Mouse (Mus musculus): Measurements from ENCODE around the gene Zbtb4. TPM values are rescaled to one million over a fixed set of nuclear protein-coding genes. Genes with fewer than 3 reads are reported as not detected.

The Zbtb4 gene
- polyA plus RNA-seq, 1 experiment from 2014 or later: 3.6 TPM

- Histone ChIP-seq H3K27me3 (ENCODE audit: control insufficient read depth, insufficient read depth, low read length) (no peaks in the 10 kb centered on the region; the same call in 1 of the 2 replicates), H3K9me3 (replicated peaks; ENCODE audit: control insufficient read depth, low read length) (0 out of 2 replicates have a peak, but pooled peaks cover 3% of the 10 kb centered on the region), H3K4me2 (ENCODE audit: low read depth, low read length) (no peak within 1 kb of the TSS), H3K4me3 (ENCODE audit: low read length) (no peak within 1 kb of the TSS), H3K36me3 (ENCODE audit: control insufficient read depth, insufficient read depth) (no peaks in the 10 kb centered on the region), H3K4me1 (ENCODE audit: control insufficient read depth, insufficient read depth, low read length) (no peaks in the 10 kb centered on the region), H3K9ac (ENCODE audit: low read length) (no peak within 1 kb of the TSS), H3K27ac (ENCODE audit: low read length) (no peak within 1 kb of the TSS)
- 51% methylated on average over 10 of the region's 10 CpGs for WGBS
- no peak for ATAC-seq (replicated peaks; ENCODE audit: extremely low read depth, insufficient read depth, low FRiP score)
Observed at GRCm38 (mm10) chr11:69815155-69815554, 49.4 kb downstream of the Zbtb4 start, which contains the start of gene Gm39566. TSS of gene Gm39566 (minus strand) at chr11:69815298.

DNA sequence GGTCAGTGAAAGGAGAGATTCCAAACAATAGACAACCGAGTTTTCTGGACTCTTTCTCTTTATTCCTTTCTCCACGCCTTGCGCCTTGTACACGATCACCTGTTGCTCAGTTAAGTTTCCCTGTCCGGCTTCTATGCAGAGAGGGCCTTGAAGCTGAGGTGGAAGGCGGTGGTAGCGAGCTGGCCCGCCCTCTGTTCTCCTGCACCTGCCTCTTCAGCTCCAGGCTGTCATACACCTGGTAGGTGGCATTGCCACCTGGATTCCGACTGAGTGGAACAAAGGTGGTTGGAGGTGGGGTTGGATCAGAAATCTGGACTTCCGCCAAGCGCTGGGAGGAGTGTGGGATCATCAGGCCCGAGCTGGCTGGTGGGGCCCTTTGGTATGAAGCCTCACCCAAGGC lies 50.8 kb downstream of the Zbtb4 start:
- H3K4me3 ChIP-seq (ENCODE audit: low read length): no peak overlapping the region
- 85% methylated on average over 12 of the region's 12 CpGs for WGBS

GRCm38 (mm10) chr11:69818365-69818764 lies 52.7 kb downstream of the Zbtb4 start, which contains the start of gene Spem2:
TSS of gene Spem2 (minus strand) at chr11:69818465.
- WGBS: 69% methylated on average over 2 of the region's 2 CpGs
- Histone ChIP-seq H3K36me3 (ENCODE audit: control insufficient read depth, insufficient read depth) (no peaks in the 10 kb centered on the region), H3K4me1 (ENCODE audit: control insufficient read depth, insufficient read depth, low read length) (no peaks in the 10 kb centered on the region), H3K9me3 (replicated peaks; ENCODE audit: control insufficient read depth, low read length) (0 out of 2 replicates have a peak, but pooled peaks cover 3% of the 10 kb centered on the region), H3K27ac (ENCODE audit: low read length) (no peak within 1 kb of the TSS), H3K9ac (ENCODE audit: low read length) (no peak within 1 kb of the TSS), H3K27me3 (ENCODE audit: control insufficient read depth, insufficient read depth, low read length) (no peaks in the 10 kb centered on the region), H3K4me3 (ENCODE audit: low read length) (no peak within 1 kb of the TSS), H3K4me2 (ENCODE audit: low read depth, low read length) (no peak within 1 kb of the TSS)
- no peak for ATAC-seq (replicated peaks; ENCODE audit: extremely low read depth, insufficient read depth, low FRiP score)

More for the DNA sequence above, 50.8 kb downstream of the Zbtb4 start:
- H3K27me3 ChIP-seq (ENCODE audit: control insufficient read depth, insufficient read depth, low read length): no peaks in the 10 kb centered on the region
- no peak overlapping the region for H3K9ac ChIP-seq (ENCODE audit: low read length)
- no peak overlapping the region for H3K4me2 ChIP-seq (ENCODE audit: low read depth, low read length)
- no peaks in the 10 kb centered on the region for H3K4me1 ChIP-seq (ENCODE audit: control insufficient read depth, insufficient read depth, low read length)
- no peaks in the 10 kb centered on the region for H3K36me3 ChIP-seq (ENCODE audit: control insufficient read depth, insufficient read depth)
- 0 out of 2 replicates have a peak, but pooled peaks cover 3% of the 10 kb centered on the region for H3K9me3 ChIP-seq (replicated peaks; ENCODE audit: control insufficient read depth, low read length)
- no peak overlapping the region for H3K27ac ChIP-seq (ENCODE audit: low read length)
- ATAC-seq (replicated peaks; ENCODE audit: extremely low read depth, insufficient read depth, low FRiP score): no peak

GRCm38 (mm10) chr11:69818871-69819270 lies 53.2 kb downstream of the Zbtb4 start:
- Histone ChIP-seq H3K9ac (ENCODE audit: low read length) (no peak overlapping the region), H3K4me3 (ENCODE audit: low read length) (no peak overlapping the region), H3K9me3 (replicated peaks; ENCODE audit: control insufficient read depth, low read length) (0 out of 2 replicates have a peak, but pooled peaks cover 3% of the 10 kb centered on the region), H3K4me2 (ENCODE audit: low read depth, low read length) (no peak overlapping the region), H3K27me3 (ENCODE audit: control insufficient read depth, insufficient read depth, low read length) (no peaks in the 10 kb centered on the region), H3K4me1 (ENCODE audit: control insufficient read depth, insufficient read depth, low read length) (no peaks in the 10 kb centered on the region), H3K36me3 (ENCODE audit: control insufficient read depth, insufficient read depth) (no peaks in the 10 kb centered on the region), H3K27ac (ENCODE audit: low read length) (no peak overlapping the region)
- no peak for ATAC-seq (replicated peaks; ENCODE audit: extremely low read depth, insufficient read depth, low FRiP score)
- 83% methylated on average over 8 of the region's 8 CpGs for WGBS

DNA sequence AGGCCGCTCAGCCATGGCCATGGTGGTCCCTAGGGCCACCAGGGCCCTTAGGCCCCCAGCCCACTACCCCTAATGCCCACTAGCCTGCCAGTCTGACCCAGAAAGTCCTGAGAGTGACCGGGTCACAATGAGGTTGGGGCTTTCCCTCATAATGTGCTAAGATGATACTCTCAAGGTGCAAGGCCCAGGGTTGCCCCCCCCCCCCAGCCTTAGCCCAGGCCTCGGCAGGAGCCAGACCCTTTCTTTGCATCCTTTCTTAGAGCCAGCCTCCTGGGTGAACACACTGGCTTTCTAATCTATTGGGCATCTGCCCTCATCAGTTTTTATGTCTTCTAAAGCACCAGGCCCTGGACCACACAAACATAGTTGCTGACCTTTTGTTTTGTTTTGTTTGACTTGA lies 56.4 kb downstream of the Zbtb4 start, which contains the start of gene Spem1:
Spem1 (minus strand) TSS at position 101 of the 400 bp plus-strand sequence.
- ATAC-seq (replicated peaks; ENCODE audit: extremely low read depth, insufficient read depth, low FRiP score): no peak
- Histone ChIP-seq H3K36me3 (ENCODE audit: control insufficient read depth, insufficient read depth) (0 out of 2 replicates have a peak, but pooled peaks cover 3% of the 10 kb centered on the region), H3K4me3 (ENCODE audit: low read length) (no peak within 1 kb of the TSS), H3K27me3 (ENCODE audit: control insufficient read depth, insufficient read depth, low read length) (no peaks in the 10 kb centered on the region), H3K9ac (ENCODE audit: low read length) (no peak within 1 kb of the TSS), H3K27ac (ENCODE audit: low read length) (no peak within 1 kb of the TSS), H3K9me3 (replicated peaks; ENCODE audit: control insufficient read depth, low read length) (0 out of 2 replicates have a peak, but pooled peaks cover 3% of the 10 kb centered on the region), H3K4me1 (ENCODE audit: control insufficient read depth, insufficient read depth, low read length) (no peaks in the 10 kb centered on the region), H3K4me2 (ENCODE audit: low read depth, low read length) (no peak within 1 kb of the TSS)
- 87% methylated on average over 3 of the region's 3 CpGs for WGBS

DNA sequence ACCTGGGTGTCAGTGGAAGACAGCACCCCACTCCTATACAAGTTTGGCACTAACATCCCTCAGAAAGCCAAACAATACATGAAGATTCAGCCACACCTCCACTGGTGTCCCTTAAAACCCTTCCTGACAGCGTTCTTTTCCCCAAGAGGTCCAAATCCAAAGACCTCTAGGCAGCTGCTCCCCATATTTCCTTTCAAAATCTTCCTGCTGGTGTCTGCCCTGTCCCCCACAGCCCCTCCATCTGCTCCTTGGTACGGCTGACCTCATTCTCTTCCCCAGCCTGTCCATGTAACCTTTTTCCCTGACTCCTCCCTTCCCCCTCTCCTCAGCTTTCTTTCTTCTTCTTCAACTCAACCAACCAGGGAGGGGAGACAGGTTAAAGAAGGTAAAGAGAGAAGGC lies 57.7 kb downstream of the Zbtb4 start:
- no peak for ATAC-seq (replicated peaks; ENCODE audit: extremely low read depth, insufficient read depth, low FRiP score)
- WGBS: 77% methylated on average over 2 of the region's 2 CpGs

DNA sequence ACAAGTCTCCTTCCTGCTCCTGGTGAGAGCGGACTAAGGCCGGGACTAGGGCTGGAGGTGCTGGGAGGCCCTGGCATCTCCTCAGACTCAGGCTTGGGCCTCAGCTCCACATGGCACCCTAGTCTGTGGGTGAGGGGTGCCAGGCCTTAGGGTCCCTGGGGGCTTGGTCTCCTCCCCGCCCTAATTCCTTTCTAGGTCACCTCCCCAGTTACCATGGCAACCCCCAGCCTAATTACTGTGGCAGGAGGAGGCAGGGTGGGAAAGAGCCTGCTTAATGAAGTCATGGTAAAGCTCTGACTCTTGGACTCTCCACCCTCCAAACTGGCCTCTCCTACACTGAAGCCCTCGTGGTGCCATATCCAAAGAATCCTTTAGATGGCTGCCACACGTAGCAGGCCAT lies 63.1 kb downstream of the Zbtb4 start:
- Histone ChIP-seq H3K9me3 (replicated peaks; ENCODE audit: control insufficient read depth, low read length) (no peaks in the 10 kb centered on the region), H3K9ac (ENCODE audit: low read length) (no peak overlapping the region), H3K4me1 (ENCODE audit: control insufficient read depth, insufficient read depth, low read length) (peaks cover 3% of the 10 kb centered on the region), H3K36me3 (ENCODE audit: control insufficient read depth, insufficient read depth) (0 out of 2 replicates have a peak, but pooled peaks cover 3% of the 10 kb centered on the region), H3K27me3 (ENCODE audit: control insufficient read depth, insufficient read depth, low read length) (peaks cover 4% of the 10 kb centered on the region; the same call in 1 of the 2 replicates), H3K4me2 (ENCODE audit: low read depth, low read length) (no peak overlapping the region), H3K4me3 (ENCODE audit: low read length) (no peak overlapping the region), H3K27ac (ENCODE audit: low read length) (no peak overlapping the region)
- no peak for ATAC-seq (replicated peaks; ENCODE audit: extremely low read depth, insufficient read depth, low FRiP score)
- WGBS: 77% methylated on average over 5 of the region's 5 CpGs

More for the DNA sequence above, 57.7 kb downstream of the Zbtb4 start:
- Histone ChIP-seq H3K4me3 (ENCODE audit: low read length) (no peak overlapping the region), H3K27ac (ENCODE audit: low read length) (no peak overlapping the region), H3K9me3 (replicated peaks; ENCODE audit: control insufficient read depth, low read length) (no peaks in the 10 kb centered on the region), H3K36me3 (ENCODE audit: control insufficient read depth, insufficient read depth) (0 out of 2 replicates have a peak, but pooled peaks cover 3% of the 10 kb centered on the region), H3K4me1 (ENCODE audit: control insufficient read depth, insufficient read depth, low read length) (no peaks in the 10 kb centered on the region), H3K9ac (ENCODE audit: low read length) (no peak overlapping the region), H3K27me3 (ENCODE audit: control insufficient read depth, insufficient read depth, low read length) (no peaks in the 10 kb centered on the region), H3K4me2 (ENCODE audit: low read depth, low read length) (no peak overlapping the region)

DNA sequence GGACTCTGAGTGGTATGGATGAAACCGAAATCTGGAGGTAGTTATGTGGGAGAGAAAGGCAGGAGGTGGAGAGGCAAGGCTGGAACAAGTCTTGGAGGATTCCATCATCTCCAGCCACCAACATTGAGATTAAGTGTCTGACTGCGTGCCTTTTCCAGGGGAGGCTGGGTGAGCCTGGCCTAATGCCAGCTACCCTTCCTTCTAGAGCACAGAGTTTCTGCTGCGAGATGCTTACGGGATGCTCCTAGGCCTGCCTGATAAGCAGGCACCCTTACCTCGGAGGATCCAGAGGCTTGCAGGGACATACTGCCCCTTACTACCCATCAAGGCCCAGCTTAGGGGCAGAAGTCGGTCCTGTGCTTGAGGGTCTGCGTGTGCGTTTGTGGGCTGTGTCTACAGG lies 67.8 kb downstream of the Zbtb4 start:
- peak overlapping the region; percentile 50 for H3K4me3 ChIP-seq (ENCODE audit: low read length)
- ATAC-seq (replicated peaks; ENCODE audit: extremely low read depth, insufficient read depth, low FRiP score): no peak
- no peak overlapping the region for H3K27ac ChIP-seq (ENCODE audit: low read length)
- WGBS: 36% methylated on average over 8 of the region's 8 CpGs
- H3K4me1 ChIP-seq (ENCODE audit: control insufficient read depth, insufficient read depth, low read length): peaks cover 18% of the 10 kb centered on the region
- H3K9ac ChIP-seq (ENCODE audit: low read length): peak overlapping the region; percentile 73
- H3K36me3 ChIP-seq (ENCODE audit: control insufficient read depth, insufficient read depth): no peaks in the 10 kb centered on the region
- no peaks in the 10 kb centered on the region for H3K9me3 ChIP-seq (replicated peaks; ENCODE audit: control insufficient read depth, low read length)
- H3K4me2 ChIP-seq (ENCODE audit: low read depth, low read length): peak overlapping the region; percentile 80
- H3K27me3 ChIP-seq (ENCODE audit: control insufficient read depth, insufficient read depth, low read length): peaks cover 28% of the 10 kb centered on the region
